ENCODE assay signal across 8 mouse cellular contexts in genomic region chr4:98622996-98623673, GRCm38 (mm10).
DNase-seq lines count a peak whose midpoint lies in the region; ATAC-seq and TF ChIP-seq lines count a peak whose summit lies in the region.
"Had no signal": no experiment of that assay in that cellular context is flagged by ENCODE, and none has a peak within 500 bp of the region (broad histone marks: within the 10 kb centered on the region; RNA-seq: fewer than 3 reads in every experiment).

No protein-coding gene starts in this region.

- H3K4me2 ChIP-seq in lung, embryonic 14.5 days: no peak overlapping the region
- H3K4me2 ChIP-seq in forebrain, embryonic 11.5 days (ENCODE audit: low read depth, low read length, severe bottlenecking): no peak overlapping the region
- no peak overlapping the region for H3K4me2 ChIP-seq in limb, embryonic 13.5 days (replicated peaks)
- H3K4me2 ChIP-seq in stomach, postnatal 0 days (replicated peaks; ENCODE audit: low read depth): no peak overlapping the region

- H3K36me3 ChIP-seq in lung, embryonic 14.5 days (ENCODE audit: insufficient read depth): no peaks in the 10 kb centered on the region
- no peaks in the 10 kb centered on the region for H3K36me3 ChIP-seq in forebrain, embryonic 11.5 days (ENCODE audit: control insufficient read depth, insufficient read depth, low read length)
- H3K36me3 ChIP-seq in limb, embryonic 13.5 days: no peaks in the 10 kb centered on the region
- H3K36me3 ChIP-seq in stomach, postnatal 0 days (ENCODE audit: control insufficient read depth, insufficient read depth, low read length): no peaks in the 10 kb centered on the region

- no peaks in the 10 kb centered on the region for H3K4me1 ChIP-seq in lung, embryonic 14.5 days (ENCODE audit: insufficient read depth)
- H3K4me1 ChIP-seq in forebrain, embryonic 11.5 days (replicated peaks; ENCODE audit: control insufficient read depth, insufficient read depth, low read length): 0 out of 2 replicates have a peak, but pooled peaks cover 2% of the 10 kb centered on the region
- H3K4me1 ChIP-seq in limb, embryonic 13.5 days: peaks cover 19% of the 10 kb centered on the region
- H3K4me1 ChIP-seq in stomach, postnatal 0 days (replicated peaks; ENCODE audit: control insufficient read depth, insufficient read depth): no peaks in the 10 kb centered on the region

- H3K9me3 ChIP-seq in lung, embryonic 14.5 days (ENCODE audit: low read depth, low read length): no peaks in the 10 kb centered on the region
- H3K9me3 ChIP-seq in forebrain, embryonic 11.5 days (ENCODE audit: control insufficient read depth, low read length): no peaks in the 10 kb centered on the region
- H3K9me3 ChIP-seq in limb, embryonic 13.5 days: no peaks in the 10 kb centered on the region
- no peaks in the 10 kb centered on the region for H3K9me3 ChIP-seq in stomach, postnatal 0 days (ENCODE audit: control insufficient read depth, low read length)

- no peak overlapping the region for H3K4me3 ChIP-seq in lung, embryonic 14.5 days (ENCODE audit: low read depth, low read length)
- H3K4me3 ChIP-seq in forebrain, embryonic 11.5 days (ENCODE audit: low read depth, low read length): no peak overlapping the region
- no peak overlapping the region for H3K4me3 ChIP-seq in limb, embryonic 13.5 days
- H3K4me3 ChIP-seq in stomach, postnatal 0 days (ENCODE audit: low read depth, low read length): no peak overlapping the region

- ATAC-seq in lung, embryonic 14.5 days (ENCODE audit: insufficient read depth): peak; percentile 69
- ATAC-seq in forebrain, embryonic 11.5 days (replicated peaks; ENCODE audit: low FRiP score): peak; percentile 56; the same call in 1 of the 2 replicates
- ATAC-seq in limb, embryonic 13.5 days (ENCODE audit: low FRiP score, low read depth): no peak
- ATAC-seq in stomach, postnatal 0 days (ENCODE audit: low FRiP score, low TSS enrichment): no peak; the same call in 1 of the 2 replicates
- no peak for ATAC-seq in erythroid progenitor cell, adult 5-6 weeks (replicated peaks; ENCODE audit: low FRiP score, poor library complexity, severe bottlenecking)

- no peak for TF ChIP-seq EP300 in stomach, postnatal 0 days (optimal IDR thresholded peaks at IDR 0.05)

- WGBS in lung, embryonic 14.5 days: 35% methylated on average over 3 of the region's 3 CpGs
- WGBS in forebrain, embryonic 11.5 days: 39% methylated on average over 3 of the region's 3 CpGs
- 31% methylated on average over 3 of the region's 3 CpGs for WGBS in limb, embryonic 13.5 days
- WGBS in stomach, postnatal 0 days: 35% methylated on average over 3 of the region's 3 CpGs

- no peak; the same call in 1 of the 2 replicates for TF ChIP-seq CTCF in lung, embryonic 14.5 days (IDR thresholded peaks at IDR 0.05; ENCODE audit: low read depth)
- TF ChIP-seq CTCF in stomach, postnatal 0 days (IDR thresholded peaks at IDR 0.05; ENCODE audit: low read depth): peak; percentile 51

- H3K27me3 ChIP-seq in lung, embryonic 14.5 days (ENCODE audit: insufficient read depth, low read length): no peaks in the 10 kb centered on the region
- H3K27me3 ChIP-seq in forebrain, embryonic 11.5 days (ENCODE audit: control insufficient read depth, insufficient read depth, low read length): no peaks in the 10 kb centered on the region
- no peaks in the 10 kb centered on the region for H3K27me3 ChIP-seq in limb, embryonic 13.5 days
- H3K27me3 ChIP-seq in stomach, postnatal 0 days (ENCODE audit: control insufficient read depth, insufficient read depth, low read length): no peaks in the 10 kb centered on the region

- DNase-seq in lung, embryonic 14.5 days: peak; percentile 40
- no peak for DNase-seq in lung, postnatal 36 days
- no peak for DNase-seq in forebrain, embryonic 11.5 days (ENCODE audit: low spot score)
- DNase-seq in stomach, postnatal 0 days (ENCODE audit: low spot score): no peak
- DNase-seq in gastrocnemius, adult 18-20 months (ENCODE audit: low spot score): no peak
- DNase-seq: kidney, adult 9 months had no signal

- no peak overlapping the region for H3K9ac ChIP-seq in lung, embryonic 14.5 days
- no peak overlapping the region for H3K9ac ChIP-seq in forebrain, embryonic 11.5 days (ENCODE audit: low read length)
- H3K9ac ChIP-seq in limb, embryonic 13.5 days: no peak overlapping the region
- no peak overlapping the region for H3K9ac ChIP-seq in stomach, postnatal 0 days (ENCODE audit: low read length)

- H3K27ac ChIP-seq in lung, embryonic 14.5 days (ENCODE audit: low read depth): no peak overlapping the region
- no peak overlapping the region for H3K27ac ChIP-seq in forebrain, embryonic 11.5 days (ENCODE audit: low read depth, low read length)
- peak overlapping the region; percentile 48; the same call in 1 of the 2 replicates for H3K27ac ChIP-seq in limb, embryonic 13.5 days
- peak overlapping the region; percentile 79 for H3K27ac ChIP-seq in stomach, postnatal 0 days (replicated peaks)

Comparison
In these comparisons a context has a peak if more than half of its experiments do, and no peak if none do; other contexts are left out.
1. ATAC-seq: peak in lung, embryonic 14.5 days (single experiment) and forebrain, embryonic 11.5 days (single experiment); none in limb, embryonic 13.5 days (single experiment), stomach, postnatal 0 days (single experiment) and erythroid progenitor cell, adult 5-6 weeks (single experiment).
2. H3K27ac ChIP-seq: peak in limb, embryonic 13.5 days (single experiment) and stomach, postnatal 0 days (single experiment); none in lung, embryonic 14.5 days (single experiment) and forebrain, embryonic 11.5 days (single experiment).